Mouse (Mus musculus): ENCODE data around the gene Hlf.

The Hlf gene

DNA sequence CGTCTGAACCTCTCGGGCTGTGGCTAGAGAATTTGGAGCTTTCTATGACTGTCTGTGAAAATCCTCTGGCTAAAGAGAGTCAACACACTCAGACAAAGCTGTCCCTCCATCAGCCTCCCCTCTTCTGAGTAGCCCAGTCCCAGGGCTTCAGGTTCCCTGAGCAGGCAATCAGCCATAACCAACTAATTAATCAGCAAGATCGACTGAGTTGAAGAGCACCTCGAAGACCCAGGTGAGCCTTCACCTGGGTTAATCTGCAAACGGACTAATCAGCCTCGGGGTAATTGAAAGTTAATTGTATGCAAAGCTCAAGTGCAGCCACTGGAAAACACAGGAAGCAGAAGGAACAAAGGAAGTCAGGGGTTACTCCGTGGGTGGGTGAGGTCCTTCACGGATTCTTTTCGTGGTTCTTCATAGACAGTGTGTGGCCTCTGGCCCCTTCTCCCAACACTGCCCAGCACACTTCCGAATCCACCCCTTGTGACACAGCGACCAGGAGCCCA lies 19.9 kb downstream of the Hlf start:
- no peak for DNase-seq (ENCODE audit: low spot score)

DNA sequence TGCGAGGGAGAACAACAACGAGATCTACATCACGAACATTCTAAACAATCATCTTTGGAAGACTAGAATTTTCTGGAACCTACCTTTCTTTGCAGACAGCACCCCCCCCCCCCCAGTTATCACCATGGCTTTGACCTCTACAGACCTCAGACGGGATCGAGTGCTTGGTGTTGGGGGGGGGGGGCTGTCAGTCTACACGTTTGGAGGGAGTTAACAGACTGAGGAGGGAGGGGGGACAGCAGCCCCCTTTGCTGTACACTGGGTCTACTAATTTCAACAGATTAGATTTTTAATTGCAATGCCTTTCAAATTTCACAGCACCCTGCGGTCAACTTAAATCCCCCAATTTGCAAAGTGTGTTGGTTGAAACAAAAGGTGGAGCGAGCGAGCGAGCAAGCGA lies 20.3 kb downstream of the Hlf start:
- no peak for DNase-seq (ENCODE audit: low spot score)

GRCm38 (mm10) chr11:90369605-90370004 lies 21.1 kb downstream of the Hlf start:
- DNase-seq (ENCODE audit: low spot score) = peak; percentile 88

DNA sequence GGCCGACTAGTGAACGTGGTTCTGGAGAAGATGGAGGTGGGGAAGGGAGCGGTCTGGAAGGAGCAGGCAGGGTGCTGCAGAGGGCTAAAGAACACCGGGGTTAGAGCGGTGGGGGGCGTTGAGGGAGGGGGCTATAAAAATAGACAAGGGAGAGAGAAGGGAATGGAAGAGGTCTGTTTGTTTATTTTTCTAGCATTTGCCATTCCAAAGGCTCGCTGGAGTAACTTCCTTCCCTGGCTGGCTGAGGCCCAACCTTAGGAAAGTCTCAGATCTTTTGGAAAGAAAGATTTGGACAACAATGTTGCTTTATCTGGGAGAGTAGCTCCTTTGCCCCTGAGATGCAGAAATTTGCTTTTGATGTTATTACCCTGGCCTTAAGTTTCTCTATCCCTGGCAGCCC lies 21.6 kb downstream of the Hlf start:
- DNase-seq (ENCODE audit: low spot score) = no peak

GRCm38 (mm10) chr11:90367894-90368860 lies 22.5 kb downstream of the Hlf start:
- no peak for DNase-seq (ENCODE audit: low spot score)

GRCm38 (mm10) chr11:90364865-90365264 lies 25.8 kb downstream of the Hlf start:
- DNase-seq (ENCODE audit: low spot score) = no peak

DNA sequence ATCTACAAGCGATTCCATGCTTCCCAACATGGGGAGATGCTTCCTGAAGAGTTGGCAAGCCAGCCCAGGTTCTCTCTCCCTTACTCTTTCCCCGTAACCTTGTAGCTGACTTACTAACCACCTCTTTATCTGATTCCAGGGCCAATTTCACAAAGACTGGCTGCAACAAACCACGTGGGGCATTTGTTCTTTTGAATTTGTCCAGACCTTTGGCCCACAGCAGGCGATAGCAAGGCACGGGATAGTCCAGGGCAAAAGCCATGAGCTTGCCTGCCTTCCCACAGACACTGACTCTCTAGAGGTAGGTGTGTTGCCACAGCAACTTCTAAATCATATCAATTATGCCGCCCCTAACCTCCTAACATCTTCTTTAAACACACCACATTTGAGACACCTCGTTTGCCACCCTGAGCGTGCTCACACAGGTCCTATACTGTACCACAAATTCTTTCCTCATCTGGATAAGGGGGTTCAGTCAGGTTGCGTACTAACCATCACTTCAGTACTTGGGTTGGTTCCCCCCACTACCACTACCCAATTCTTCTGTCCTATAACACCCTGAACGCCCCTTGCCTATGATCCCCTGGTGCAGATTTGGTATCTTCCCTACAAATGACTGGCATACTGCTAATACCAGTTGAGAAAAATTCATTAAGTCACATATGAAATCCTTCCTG lies 26.7 kb downstream of the Hlf start:
- no peak for DNase-seq (ENCODE audit: low spot score)

DNA sequence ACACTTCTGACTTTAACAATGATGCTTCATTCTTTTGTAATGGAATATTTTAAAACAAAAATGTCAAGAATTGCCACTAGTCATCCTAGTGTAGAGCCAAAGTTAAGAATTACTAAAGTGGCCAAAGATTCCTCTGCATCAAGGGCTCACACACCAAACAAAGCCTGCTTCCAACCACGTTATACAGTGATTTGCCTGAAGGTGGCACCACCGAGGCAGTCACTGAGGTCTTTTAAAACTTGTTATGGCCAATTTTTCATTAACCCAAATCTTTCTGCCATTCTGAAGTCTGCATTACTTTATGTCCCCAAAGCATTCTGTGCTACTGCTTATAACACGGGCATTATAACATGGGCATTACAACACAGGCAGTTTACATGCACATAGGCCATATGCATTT lies 27.3 kb downstream of the Hlf start:
- peak; percentile 37 for DNase-seq (ENCODE audit: low spot score)

- no peak for DNase-seq (ENCODE audit: low spot score)
Observed at GRCm38 (mm10) chr11:90360536-90360935, 30.2 kb downstream of the Hlf start.

DNA sequence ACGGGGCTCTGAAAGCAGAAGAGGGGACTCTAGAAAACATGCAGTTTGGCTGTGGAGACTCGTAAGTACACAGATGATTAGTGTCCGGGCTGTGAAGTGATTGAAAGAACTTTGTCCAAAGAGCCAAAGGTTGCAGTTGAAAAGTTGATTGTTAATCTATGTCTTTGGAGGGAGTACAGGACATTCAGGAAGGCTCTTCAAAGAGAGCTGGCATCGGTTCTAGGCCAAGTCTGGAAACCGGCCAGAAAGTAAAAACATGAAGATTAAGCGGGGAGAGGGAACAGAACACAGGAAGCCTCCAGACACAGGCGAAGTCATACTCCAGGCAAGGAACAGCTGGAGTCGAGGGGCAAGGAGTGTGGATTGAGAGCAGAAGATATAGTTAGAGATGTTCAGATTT lies 32.6 kb downstream of the Hlf start:
- peak; percentile 29 for DNase-seq (ENCODE audit: low spot score)

GRCm38 (mm10) chr11:90357371-90357770 lies 33.3 kb downstream of the Hlf start:
- no peak for DNase-seq (ENCODE audit: low spot score)

DNA sequence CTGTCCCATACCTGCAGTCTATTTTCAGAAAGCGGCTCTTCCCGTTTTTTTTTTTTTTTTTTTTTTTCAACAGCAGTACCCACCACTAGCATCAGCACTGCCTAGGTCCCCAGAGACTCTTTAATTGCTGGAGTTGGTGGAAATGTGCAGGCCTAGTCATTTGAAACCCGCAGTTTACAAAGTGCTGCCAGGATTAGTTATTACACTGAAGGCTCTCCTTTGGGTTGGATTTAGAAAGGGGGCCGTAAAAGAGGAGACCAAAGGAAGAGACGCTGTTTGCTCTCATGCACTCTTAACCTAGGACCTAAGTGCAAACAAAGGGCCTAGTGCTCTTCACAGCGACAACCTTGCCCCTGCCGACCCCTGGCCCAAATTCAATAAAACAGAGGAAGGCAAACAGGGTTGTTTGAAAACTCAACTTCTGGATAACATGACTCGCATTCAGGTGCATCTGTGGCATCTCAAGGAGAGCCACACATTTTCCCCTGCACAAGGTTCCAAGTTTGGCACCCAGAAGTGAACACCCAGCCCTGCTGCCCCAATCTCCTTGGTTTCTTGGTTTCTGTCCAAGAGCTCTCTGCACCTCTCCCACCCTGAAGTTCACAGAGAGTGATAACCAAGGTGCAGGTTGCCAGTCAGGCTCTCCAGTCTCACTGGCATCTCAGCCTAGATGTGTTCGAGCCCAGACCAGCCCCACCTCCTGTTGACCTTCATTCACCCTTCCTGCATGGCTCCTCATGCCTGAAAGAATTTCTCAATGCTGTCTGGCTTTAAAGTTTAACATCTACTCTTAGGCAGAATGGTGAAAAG lies 34.0 kb downstream of the Hlf start:
- DNase-seq (ENCODE audit: low spot score) = no peak

DNA sequence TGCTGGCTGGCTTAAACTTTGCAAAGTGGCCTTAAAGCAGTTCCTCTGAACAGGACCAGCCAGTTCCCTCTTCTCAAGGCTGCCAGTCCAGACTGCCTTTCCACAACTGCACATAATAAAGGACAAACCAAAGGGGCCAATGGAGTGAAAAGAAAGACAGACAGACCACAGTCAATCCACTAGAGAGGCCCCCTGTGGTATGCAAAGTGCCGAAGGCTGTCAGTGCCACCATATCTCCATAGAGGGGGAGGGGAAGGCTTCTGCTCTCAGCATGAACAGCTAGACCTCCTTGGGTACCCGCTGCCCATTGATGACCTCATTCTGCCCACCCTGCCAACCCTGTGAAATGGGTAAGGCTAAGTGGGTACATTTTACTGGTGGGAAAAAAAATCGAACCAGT lies 34.7 kb downstream of the Hlf start:
- DNase-seq (ENCODE audit: low spot score) = no peak

GRCm38 (mm10) chr11:90355270-90355681 lies 35.4 kb downstream of the Hlf start:
- peak; percentile 66 for DNase-seq (ENCODE audit: low spot score)

DNA sequence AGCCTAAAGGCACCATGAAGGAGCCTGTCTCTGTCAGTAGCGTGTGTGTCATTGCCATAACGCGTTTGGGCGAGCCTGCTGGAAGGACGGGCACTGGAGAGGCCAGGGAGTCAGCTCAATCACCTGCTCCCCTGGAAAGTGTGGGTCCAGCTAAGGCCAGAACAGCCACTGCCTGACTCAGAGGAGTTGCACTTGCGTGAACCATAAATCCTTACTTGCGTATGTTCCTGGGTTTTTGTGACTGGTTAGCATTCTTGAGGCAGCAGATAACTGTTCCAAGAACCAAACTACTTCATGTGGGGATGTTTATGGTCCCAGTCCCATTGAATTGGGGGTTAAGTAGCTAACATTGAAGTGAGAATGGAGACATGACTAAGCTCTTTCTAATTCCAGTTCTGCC lies 38.0 kb downstream of the Hlf start:
- no peak for DNase-seq (ENCODE audit: low spot score)

GRCm38 (mm10) chr11:90350153-90350512 lies 40.6 kb downstream of the Hlf start:
- DNase-seq (ENCODE audit: low spot score) = no peak

DNA sequence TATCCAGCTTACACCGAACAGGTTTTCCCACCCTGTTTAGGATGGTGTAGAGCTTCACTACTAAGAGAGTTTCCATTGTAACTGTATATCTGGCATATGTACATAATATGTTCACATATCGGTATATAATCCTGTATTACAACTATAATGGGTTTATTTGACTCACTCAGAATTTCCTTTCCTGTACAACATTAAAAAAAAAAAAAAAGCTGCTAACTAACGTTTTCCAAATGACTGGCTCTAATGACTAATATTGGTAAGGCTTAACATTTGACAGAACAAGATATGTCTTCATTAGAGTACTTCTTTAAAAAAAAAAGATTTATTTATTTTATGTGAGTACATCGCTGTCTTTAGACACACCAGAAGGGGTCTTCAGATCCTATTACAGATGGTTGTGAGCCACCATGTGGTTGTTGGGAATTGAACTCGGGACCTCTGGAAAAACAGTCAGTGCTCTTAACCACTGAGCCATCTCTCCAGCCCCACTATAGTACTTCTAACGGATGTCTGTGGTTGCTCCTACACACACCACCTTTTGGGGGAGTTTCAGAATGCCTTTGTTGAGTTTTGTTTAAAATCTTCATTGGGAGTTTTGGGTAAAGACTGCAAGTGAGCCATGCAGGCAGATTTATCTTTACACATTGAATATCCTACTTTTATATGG lies 41.1 kb downstream of the Hlf start:
- no peak for DNase-seq (ENCODE audit: low spot score)

DNA sequence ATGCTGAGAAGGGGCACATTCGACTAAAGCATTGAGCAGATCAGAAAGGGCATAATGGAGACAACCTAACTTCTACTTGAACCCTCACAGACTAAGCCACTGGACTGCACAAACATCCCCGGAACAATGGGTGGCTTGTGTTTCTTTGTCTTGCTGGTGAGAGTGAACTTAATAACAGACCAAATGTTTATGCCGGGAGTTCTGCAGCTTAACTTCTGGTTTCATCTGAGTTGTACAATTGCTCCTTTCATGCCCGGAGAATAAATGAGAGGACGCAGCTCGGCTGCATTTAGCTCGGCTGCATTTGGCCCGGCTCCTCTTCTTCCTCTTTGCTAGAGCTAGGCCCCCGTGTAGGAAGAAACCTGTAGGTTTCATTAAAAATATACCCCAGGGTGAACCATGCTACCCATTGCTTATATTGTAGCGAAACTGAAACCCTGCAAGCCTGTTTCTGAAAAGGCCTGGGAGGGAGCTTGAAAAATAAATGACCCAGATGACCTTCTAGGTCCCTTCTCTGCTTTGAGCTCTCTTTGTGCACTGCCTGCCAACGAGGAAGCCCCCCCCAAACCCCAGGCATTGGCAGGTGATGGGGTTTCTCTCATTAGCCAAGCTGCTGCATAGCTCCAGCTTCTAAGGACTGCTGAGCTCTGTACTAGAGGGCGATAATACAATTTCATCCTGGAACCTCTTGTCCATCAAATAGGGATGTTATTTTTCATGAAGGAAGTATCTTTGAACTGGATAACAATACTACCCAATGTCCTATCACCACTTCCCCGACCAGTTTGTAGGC lies 42.8 kb downstream of the Hlf start:
- no peak for DNase-seq (ENCODE audit: low spot score)

DNA sequence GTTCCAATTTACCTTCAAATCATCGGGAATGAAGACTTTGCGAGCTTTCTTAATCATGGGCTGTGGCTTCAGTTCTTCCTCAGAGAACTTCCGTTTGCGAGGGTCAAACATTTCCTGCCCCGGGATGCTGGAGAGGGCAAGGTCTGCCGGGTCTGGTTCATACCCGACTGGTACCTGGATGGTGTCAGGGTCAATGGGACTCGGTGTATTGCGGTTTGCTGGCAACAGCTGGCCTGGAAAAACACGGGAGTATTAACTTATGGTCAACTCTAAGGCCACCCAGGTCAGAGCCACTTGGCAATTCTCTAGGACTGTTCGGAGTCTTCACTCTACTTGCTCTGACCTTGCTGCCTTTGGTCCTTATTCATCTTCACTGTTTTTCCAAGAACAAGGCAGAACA lies 44.9 kb downstream of the Hlf start:
- DNase-seq (ENCODE audit: low spot score) = no peak

DNA sequence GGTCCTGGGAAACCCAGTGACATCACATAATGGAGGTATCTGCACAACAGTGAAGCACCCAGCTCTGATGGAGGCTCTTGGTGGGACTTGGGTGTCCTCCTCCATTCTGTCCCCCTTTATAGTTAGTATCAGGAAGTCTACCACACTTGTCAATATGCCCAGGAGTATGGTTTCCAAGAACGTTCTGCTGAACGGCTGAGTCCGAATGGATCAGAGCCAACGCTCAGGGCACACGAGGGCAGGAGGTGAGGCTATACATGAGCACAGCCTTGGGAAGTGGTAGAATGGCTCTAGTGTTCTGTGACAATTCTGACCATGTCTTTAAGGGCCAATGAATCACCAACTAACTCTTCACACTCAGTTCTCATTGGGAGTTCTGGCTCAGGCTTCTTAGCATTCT lies 47.8 kb downstream of the Hlf start:
- DNase-seq (ENCODE audit: low spot score) = no peak

DNA sequence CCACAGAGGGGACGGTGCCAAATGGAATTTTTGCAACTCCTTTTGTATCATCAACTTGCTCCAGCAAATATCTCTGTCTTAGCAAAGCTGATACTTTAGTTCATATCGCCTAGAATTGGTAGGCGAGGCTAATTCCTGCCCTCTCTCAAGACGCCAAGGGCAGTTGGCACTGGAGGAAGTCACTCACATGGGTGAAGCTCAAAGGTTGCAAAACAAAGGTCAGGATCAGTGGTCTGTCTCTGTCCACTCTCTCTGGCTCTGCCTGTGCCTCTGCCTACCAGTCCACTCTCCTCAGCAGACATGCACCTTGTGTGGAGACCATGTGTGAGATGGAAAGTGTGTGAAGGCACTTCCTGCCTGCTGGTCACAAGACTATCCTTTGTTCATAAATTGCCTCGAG lies 48.4 kb downstream of the Hlf start:
- no peak for DNase-seq (ENCODE audit: low spot score)
